ENCODE assay signal across 8 mouse cellular contexts in genomic region chr16:6839299-6839995, GRCm38 (mm10).
DNase-seq lines count a peak whose midpoint lies in the region; ATAC-seq and TF ChIP-seq lines count a peak whose summit lies in the region.

No protein-coding gene starts in this region.

- no peaks in the 10 kb centered on the region for H3K36me3 ChIP-seq in intestine, postnatal 0 days (ENCODE audit: control insufficient read depth, insufficient read depth)
- no peaks in the 10 kb centered on the region for H3K36me3 ChIP-seq in midbrain, embryonic 13.5 days
- H3K36me3 ChIP-seq in stomach, embryonic 16.5 days (ENCODE audit: control insufficient read depth, insufficient read depth, low read length), result no peaks in the 10 kb centered on the region

- intact Hi-C loops in left cerebral cortex, postnatal 10 days (cut with DNase I), result no loop called here

- peak; percentile 88 for DNase-seq in adrenal gland, adult 2 months
- peak; percentile 87 for DNase-seq in embryo, embryonic 10.5 days (ENCODE audit: low spot score)
- peak; percentile 17 to 54 for DNase-seq in gastrocnemius, postnatal 4 days (ENCODE audit: low spot score in 2 of 2)
- peak; percentile 67 to 75 for DNase-seq in left cerebral cortex, postnatal 10 days (ENCODE audit: extremely low spot score in 1 of 2, low spot score in 2 of 2)

- no peaks in the 10 kb centered on the region for H3K4me1 ChIP-seq in intestine, postnatal 0 days (replicated peaks; ENCODE audit: control insufficient read depth, insufficient read depth, low read length)
- peaks cover 24% of the 10 kb centered on the region for H3K4me1 ChIP-seq in midbrain, embryonic 13.5 days (replicated peaks)
- peaks cover 2% of the 10 kb centered on the region; the same call in 1 of the 2 replicates for H3K4me1 ChIP-seq in stomach, embryonic 16.5 days (ENCODE audit: control insufficient read depth, insufficient read depth, low read length)

- no peak overlapping the region for H3K27ac ChIP-seq in intestine, postnatal 0 days (ENCODE audit: low read depth, low read length)
- H3K27ac ChIP-seq in midbrain, embryonic 13.5 days, result peak overlapping the region; percentile 11; the same call in 1 of the 2 replicates
- no peak overlapping the region for H3K27ac ChIP-seq in stomach, embryonic 16.5 days (ENCODE audit: low read length)

- no peaks in the 10 kb centered on the region for H3K9me3 ChIP-seq in intestine, postnatal 0 days (ENCODE audit: control insufficient read depth)
- no peaks in the 10 kb centered on the region for H3K9me3 ChIP-seq in midbrain, embryonic 13.5 days
- no peaks in the 10 kb centered on the region for H3K9me3 ChIP-seq in stomach, embryonic 16.5 days (replicated peaks; ENCODE audit: control insufficient read depth, low read length)

- no peaks in the 10 kb centered on the region for H3K27me3 ChIP-seq in intestine, postnatal 0 days (replicated peaks; ENCODE audit: control insufficient read depth, insufficient read depth, low read length)
- no peaks in the 10 kb centered on the region for H3K27me3 ChIP-seq in midbrain, embryonic 13.5 days
- H3K27me3 ChIP-seq in stomach, embryonic 16.5 days (ENCODE audit: control insufficient read depth, insufficient read depth, low read length), result no peaks in the 10 kb centered on the region

- 34% methylated on average over 15 of the region's 15 CpGs for WGBS in intestine, postnatal 0 days
- WGBS in midbrain, embryonic 13.5 days, result 34% methylated on average over 15 of the region's 15 CpGs
- 30% methylated on average over 15 of the region's 15 CpGs for WGBS in stomach, embryonic 16.5 days

- TF ChIP-seq CTCF in intestine, postnatal 0 days (IDR thresholded peaks at IDR 0.05; ENCODE audit: low read depth), result peak; percentile 75

- H3K4me2 ChIP-seq in intestine, postnatal 0 days (replicated peaks; ENCODE audit: low read depth), result no peak overlapping the region
- 0 out of 2 replicates have a peak overlapping the region, but pooled peaks have one; percentile 15 for H3K4me2 ChIP-seq in midbrain, embryonic 13.5 days (replicated peaks)
- no peak overlapping the region for H3K4me2 ChIP-seq in stomach, embryonic 16.5 days (ENCODE audit: low read depth, low read length)

- no peak overlapping the region for H3K4me3 ChIP-seq in intestine, postnatal 0 days (ENCODE audit: low read depth, low read length)
- no peak overlapping the region for H3K4me3 ChIP-seq in midbrain, embryonic 13.5 days (replicated peaks)
- no peak overlapping the region for H3K4me3 ChIP-seq in stomach, embryonic 16.5 days (replicated peaks; ENCODE audit: low read length)

- no peak for ATAC-seq in intestine, postnatal 0 days
- ATAC-seq in midbrain, embryonic 13.5 days, result peak; percentile 88
- ATAC-seq in stomach, embryonic 16.5 days (ENCODE audit: insufficient read depth, low FRiP score), result 0 out of 2 replicates have a peak, but pooled peaks have one; percentile 25
- ATAC-seq in CD4-positive, CD25-positive, alpha-beta regulatory T cell, adult 4 months, result no peak

- no peak overlapping the region for H3K9ac ChIP-seq in intestine, postnatal 0 days (ENCODE audit: low read depth, low read length)
- no peak overlapping the region for H3K9ac ChIP-seq in midbrain, embryonic 13.5 days (replicated peaks)
- no peak overlapping the region for H3K9ac ChIP-seq in stomach, embryonic 16.5 days (ENCODE audit: low read length)

Comparison
In these comparisons a context has a peak if more than half of its experiments do, and no peak if none do; other contexts are left out.
1. DNase-seq: peak in every context shown above with its lines; median percentile 88 in adrenal gland, adult 2 months; 87 in embryo, embryonic 10.5 days; 71 in left cerebral cortex, postnatal 10 days; 36 in gastrocnemius, postnatal 4 days.
2. ATAC-seq: peak in midbrain, embryonic 13.5 days (single experiment) and stomach, embryonic 16.5 days (single experiment); none in intestine, postnatal 0 days (single experiment) and CD4-positive, CD25-positive, alpha-beta regulatory T cell, adult 4 months (single experiment).